ENCODE assay signal across 20 mouse cellular contexts in the genomic region with DNA sequence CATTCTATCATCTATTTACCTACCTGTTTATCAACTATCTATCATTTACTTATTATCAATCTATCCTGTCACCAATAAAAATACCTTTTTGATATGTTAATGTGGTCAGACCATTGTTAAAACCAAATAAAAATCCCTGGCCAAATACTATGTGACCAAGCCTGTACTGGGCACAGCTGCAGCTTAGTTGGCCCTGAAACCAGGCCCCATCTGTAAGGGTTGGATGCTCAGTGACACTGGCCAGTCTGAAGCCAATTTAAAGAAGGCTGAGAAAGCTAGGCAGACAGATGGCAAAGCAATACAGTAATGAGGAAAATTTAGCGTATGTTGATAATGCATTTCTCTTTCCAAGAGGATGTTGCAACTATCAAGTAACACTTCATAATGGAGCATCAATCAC.
A peak's percentile ranks its signal among the peaks of the same experiment; 100 is the strongest.
DNase-seq lines count a peak whose midpoint lies in the region; ATAC-seq lines count a peak whose summit lies in the region.
"Had no signal": no experiment of that assay in that cellular context is flagged by ENCODE, and none has a peak within 500 bp of the region (broad histone marks: within the 10 kb centered on the region; RNA-seq: fewer than 3 reads in every experiment).

No protein-coding gene starts in this region.

- H3K4me2 ChIP-seq in hindbrain, embryonic 13.5 days, result no peak overlapping the region
- H3K4me2 ChIP-seq: embryonic facial prominence, embryonic 13.5 days had no signal

- peaks cover 7% of the 10 kb centered on the region for H3K4me1 ChIP-seq in hindbrain, embryonic 13.5 days (replicated peaks)
- no peaks in the 10 kb centered on the region for H3K4me1 ChIP-seq in hindbrain, embryonic 10.5 days (replicated peaks)
- H3K4me1 ChIP-seq: heart, embryonic 10.5 days had no signal

- 73% methylated on average over 1 of the region's 1 CpGs for WGBS in hindbrain, embryonic 13.5 days
- WGBS in hindbrain, embryonic 10.5 days, result 89% methylated on average over 1 of the region's 1 CpGs

- DNase-seq in cerebellum, postnatal 14 days, result peak; percentile 28 to 39
- no peak for DNase-seq in cerebellum, adult 8-10 months
- DNase-seq in hindbrain, embryonic 10.5 days (ENCODE audit: low spot score), result no peak
- peak; percentile 69 for DNase-seq in left cerebral cortex, postnatal 4 days
- no peak for DNase-seq in left cerebral cortex, adult 18-20 months (ENCODE audit: low spot score in 2 of 2)
- DNase-seq in layer of hippocampus, adult 8-10 months (ENCODE audit: low spot score in 2 of 2), result no peak
- DNase-seq: adrenal gland, postnatal 14 days; cerebellum, adult 18-20 months; cerebellum, postnatal 36 days; gastrocnemius, postnatal 10 days; heart, adult 18-20 months; heart, postnatal 10 days; heart, postnatal 4 days; kidney, adult 8-10 months had no signal

- H3K36me3 ChIP-seq in hindbrain, embryonic 13.5 days, result no peaks in the 10 kb centered on the region
- no peaks in the 10 kb centered on the region for H3K36me3 ChIP-seq in hindbrain, embryonic 10.5 days
- H3K36me3 ChIP-seq: embryonic facial prominence, embryonic 13.5 days; heart, embryonic 10.5 days had no signal

- no peak overlapping the region for H3K9ac ChIP-seq in hindbrain, embryonic 13.5 days
- H3K9ac ChIP-seq: embryonic facial prominence, embryonic 13.5 days had no signal

- H3K9me3 ChIP-seq in hindbrain, embryonic 13.5 days, result no peaks in the 10 kb centered on the region
- H3K9me3 ChIP-seq in hindbrain, embryonic 10.5 days, result no peaks in the 10 kb centered on the region
- H3K9me3 ChIP-seq: embryonic facial prominence, embryonic 13.5 days; heart, embryonic 10.5 days had no signal

- intact Hi-C loops in left cerebral cortex, postnatal 4 days (cut with DNase I), result no loop called here

- 0 out of 2 replicates have a peak, but pooled peaks have one; percentile 54 for ATAC-seq in hindbrain, embryonic 13.5 days (ENCODE audit: low FRiP score)
- ATAC-seq: activated CD4-positive, CD25-positive, alpha-beta regulatory T cell, adult 4 months; inflammation-experienced regulatory T-cells, adult 6 months; intestine, postnatal 0 days had no signal

- H3K4me3 ChIP-seq in hindbrain, embryonic 13.5 days, result no peak overlapping the region
- no peak overlapping the region for H3K4me3 ChIP-seq in hindbrain, embryonic 10.5 days
- H3K4me3 ChIP-seq: embryonic facial prominence, embryonic 13.5 days; heart, embryonic 10.5 days had no signal

- no peak overlapping the region for H3K27ac ChIP-seq in hindbrain, embryonic 13.5 days
- H3K27ac ChIP-seq in hindbrain, embryonic 10.5 days, result no peak overlapping the region
- H3K27ac ChIP-seq: embryonic facial prominence, embryonic 13.5 days; heart, embryonic 10.5 days had no signal

- H3K27me3 ChIP-seq in hindbrain, embryonic 13.5 days, result no peaks in the 10 kb centered on the region
- H3K27me3 ChIP-seq in hindbrain, embryonic 10.5 days (ENCODE audit: insufficient read depth, poor library complexity, severe bottlenecking), result no peaks in the 10 kb centered on the region
- H3K27me3 ChIP-seq: embryonic facial prominence, embryonic 13.5 days had no signal

Comparison
In these comparisons a context has a peak if more than half of its experiments do, and no peak if none do; other contexts are left out.
1. DNase-seq: peak in cerebellum, postnatal 14 days (2 of 2) and left cerebral cortex, postnatal 4 days (single experiment); none in cerebellum, adult 8-10 months (single experiment), hindbrain, embryonic 10.5 days (single experiment), left cerebral cortex, adult 18-20 months (0 of 2) and layer of hippocampus, adult 8-10 months (0 of 2).